Mouse (Mus musculus) midbrain, embryonic 14.5 days (tissue): ENCODE data around the gene Wasl. TPM values are rescaled to one million over a fixed set of nuclear protein-coding genes. Genes with fewer than 3 reads are reported as not detected.
A peak's percentile ranks its signal among the peaks of the same experiment; 100 is the strongest.

Experiments used
- ATAC-seq: fragments of 200-750 bp; cut with Nextera tagmentation; 2 replicates; pipeline ENCODE4 v1.8.0; 2017; ENCODE audit warnings: moderate number of reproducible peaks, moderate library complexity; ENCODE audit not compliant: low FRiP score, low TSS enrichment
- DNase-seq: peaks from one replicate; pipeline ENCODE4 v3.0.0-alpha.2; 2015
- H3K27ac ChIP-seq: fragments of 300-500 bp; sonication (generic); replicated peaks from 2 replicates; pipeline ENCODE4 v1.5.1; 2014; ENCODE audit warnings: mild to moderate bottlenecking, low read depth, low read length, moderate library complexity
- H3K27me3 ChIP-seq: fragments of 300-500 bp; sonication (generic); 2 replicates; pipeline ENCODE4 v1.6.1; 2014; ENCODE audit warnings: low read length, control low read depth, mixed read lengths; ENCODE audit not compliant: control insufficient read depth, insufficient read depth
- H3K36me3 ChIP-seq: fragments of 300-500 bp; sonication (generic); 2 replicates; pipeline ENCODE4 v1.6.1; 2014; ENCODE audit warnings: low read length, control low read depth; ENCODE audit not compliant: control insufficient read depth, insufficient read depth
- H3K4me1 ChIP-seq: fragments of 300-500 bp; sonication (generic); 2 replicates; pipeline ENCODE4 v1.6.1; 2014; ENCODE audit warnings: mild to moderate bottlenecking, antibody characterized with exemption, low read length, control low read depth; ENCODE audit not compliant: control insufficient read depth, insufficient read depth
- H3K4me2 ChIP-seq: fragments of 300-500 bp; sonication (generic); 2 replicates; pipeline ENCODE4 v1.6.1; 2014; ENCODE audit warnings: mild to moderate bottlenecking, low read length, moderate library complexity
- H3K4me3 ChIP-seq: fragments of 300-500 bp; sonication (generic); replicated peaks from 2 replicates; pipeline ENCODE4 v1.5.1; 2014; ENCODE audit warnings: low read depth, low read length
- H3K9ac ChIP-seq: fragments of 300-500 bp; sonication (generic); replicated peaks from 2 replicates; pipeline ENCODE4 v1.6.1; 2014; ENCODE audit warnings: mild to moderate bottlenecking, low read length, moderate library complexity
- H3K9me3 ChIP-seq: fragments of 300-500 bp; sonication (generic); 2 replicates; pipeline ENCODE4 v1.6.1; 2016; ENCODE audit warnings: low read length, control low read depth, mixed read lengths; ENCODE audit not compliant: control insufficient read depth
- whole genome bisulfite sequencing: fragments of 180-500 bp; shearing (Covaris S2); extraction: QIAGEN DNeasy Blood & Tissue Kit; methylation state at CpG from one replicate; pipeline ENCODE4 v1.1.7; 2014; 5-methylcytosine and 5-hydroxymethylcytosine counted together
- polyA plus RNA-seq: library from polyadenylated mRNA; unstranded; fragments of >200 nt; fragmentation: Nextera tagmentation; extraction: Ambion mirVana; gene quantifications from 2 replicates; pipeline ENCODE4 v1.2.1, GENCODE M21; 2014

Wasl gene
- polyA plus RNA-seq, 1 experiment from 2014 or later, result 53.1 TPM

DNA sequence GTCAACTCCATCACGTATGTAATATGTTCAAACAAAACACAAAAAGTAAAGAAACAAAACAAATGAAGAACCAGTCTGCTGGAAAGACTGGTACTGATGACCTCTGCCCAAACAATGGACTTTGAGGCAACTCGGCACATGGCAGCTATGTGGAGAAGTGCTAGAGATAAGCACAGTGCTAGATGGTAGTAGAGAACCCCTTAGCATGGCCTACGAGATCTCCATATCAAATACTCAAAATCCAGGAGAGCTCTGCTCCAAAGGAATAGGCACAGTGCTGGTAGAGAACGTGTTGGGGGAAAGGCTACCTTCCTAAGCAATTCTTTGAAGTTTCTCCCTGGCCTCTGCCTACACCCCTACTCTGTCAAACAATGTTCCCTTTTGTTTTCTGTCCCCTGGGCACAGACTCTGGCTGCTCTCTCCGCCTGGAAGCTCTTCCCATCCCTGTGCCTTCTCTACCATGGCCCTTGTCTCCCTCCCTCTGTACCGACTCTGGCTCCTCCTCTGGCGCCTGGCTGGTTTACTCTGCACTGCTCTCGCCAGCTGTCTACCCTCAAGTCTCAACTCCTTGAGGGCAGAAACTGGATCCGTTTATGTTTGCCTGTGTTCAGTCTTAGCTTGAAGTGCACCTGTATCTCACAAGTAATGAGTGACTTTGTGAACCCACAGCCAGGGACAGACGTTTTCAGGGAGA is 73.1 kb downstream of the Wasl start:
- no peaks in the 10 kb centered on the region for H3K9me3 ChIP-seq
- no peak overlapping the region for H3K4me2 ChIP-seq
- no peaks in the 10 kb centered on the region for H3K4me1 ChIP-seq
- H3K27me3 ChIP-seq, result no peaks in the 10 kb centered on the region
- no peaks in the 10 kb centered on the region for H3K36me3 ChIP-seq
- no peak overlapping the region for H3K4me3 ChIP-seq
- DNase-seq (no peak), ATAC-seq (no peak)
- WGBS, result 49% methylated on average over 10 of the region's 10 CpGs
- no peak overlapping the region for H3K27ac ChIP-seq
- H3K9ac ChIP-seq, result no peak overlapping the region

DNA sequence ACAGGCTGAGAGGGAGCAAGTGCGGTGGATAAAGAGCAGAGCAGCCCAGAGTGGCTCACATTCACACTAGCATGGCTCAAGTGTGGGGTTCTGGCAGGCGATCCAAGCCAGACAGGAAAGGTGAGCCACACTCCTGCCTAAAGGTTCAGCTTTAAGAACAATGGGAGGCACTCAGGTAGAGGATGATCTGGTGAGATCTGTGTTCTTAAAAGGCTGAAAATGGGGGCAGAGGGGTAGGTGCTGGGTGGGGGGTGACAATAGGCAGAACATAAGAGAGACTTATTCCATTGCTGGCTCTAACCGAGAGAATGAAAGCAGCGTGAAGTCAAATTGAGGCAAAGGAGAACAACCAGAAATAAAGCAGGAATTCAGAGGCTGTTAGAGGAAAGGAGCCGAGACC is 74.5 kb downstream of the Wasl start:
- DNase-seq (no peak), ATAC-seq (no peak)
- Histone ChIP-seq H3K4me3 (no peak overlapping the region), H3K9me3 (no peaks in the 10 kb centered on the region), H3K4me1 (no peaks in the 10 kb centered on the region), H3K36me3 (no peaks in the 10 kb centered on the region), H3K4me2 (no peak overlapping the region), H3K9ac (no peak overlapping the region), H3K27me3 (no peaks in the 10 kb centered on the region), H3K27ac (no peak overlapping the region)
- 87% methylated on average over 5 of the region's 5 CpGs for WGBS

DNA sequence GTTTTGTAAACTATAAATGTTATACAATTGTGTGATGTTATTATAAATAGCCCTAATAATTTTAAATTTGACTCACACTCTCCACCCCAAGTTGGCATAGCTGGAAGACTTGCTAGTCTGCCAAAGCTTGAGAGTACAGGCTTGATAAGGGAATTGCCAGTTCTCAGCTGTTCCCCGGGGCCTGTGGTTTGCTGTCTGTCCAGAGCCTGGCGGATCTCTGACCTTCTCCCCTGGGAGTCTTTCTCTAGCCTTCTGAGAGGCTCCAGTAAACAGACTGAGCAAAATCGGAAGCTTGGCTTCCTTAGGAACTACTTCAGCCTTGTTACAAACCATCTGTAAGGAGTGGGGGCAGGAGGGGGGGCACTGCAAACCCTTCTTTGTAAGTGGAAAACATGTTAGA is 77.9 kb downstream of the Wasl start:
- no peaks in the 10 kb centered on the region for H3K4me1 ChIP-seq
- no peak overlapping the region for H3K9ac ChIP-seq
- H3K4me2 ChIP-seq, result no peak overlapping the region
- peak; percentile 9 for DNase-seq
- no peaks in the 10 kb centered on the region for H3K9me3 ChIP-seq
- H3K27ac ChIP-seq, result no peak overlapping the region
- no peak for ATAC-seq
- no peak overlapping the region for H3K4me3 ChIP-seq
- H3K27me3 ChIP-seq, result no peaks in the 10 kb centered on the region
- 50% methylated on average over 3 of the region's 3 CpGs for WGBS
- no peaks in the 10 kb centered on the region for H3K36me3 ChIP-seq

DNA sequence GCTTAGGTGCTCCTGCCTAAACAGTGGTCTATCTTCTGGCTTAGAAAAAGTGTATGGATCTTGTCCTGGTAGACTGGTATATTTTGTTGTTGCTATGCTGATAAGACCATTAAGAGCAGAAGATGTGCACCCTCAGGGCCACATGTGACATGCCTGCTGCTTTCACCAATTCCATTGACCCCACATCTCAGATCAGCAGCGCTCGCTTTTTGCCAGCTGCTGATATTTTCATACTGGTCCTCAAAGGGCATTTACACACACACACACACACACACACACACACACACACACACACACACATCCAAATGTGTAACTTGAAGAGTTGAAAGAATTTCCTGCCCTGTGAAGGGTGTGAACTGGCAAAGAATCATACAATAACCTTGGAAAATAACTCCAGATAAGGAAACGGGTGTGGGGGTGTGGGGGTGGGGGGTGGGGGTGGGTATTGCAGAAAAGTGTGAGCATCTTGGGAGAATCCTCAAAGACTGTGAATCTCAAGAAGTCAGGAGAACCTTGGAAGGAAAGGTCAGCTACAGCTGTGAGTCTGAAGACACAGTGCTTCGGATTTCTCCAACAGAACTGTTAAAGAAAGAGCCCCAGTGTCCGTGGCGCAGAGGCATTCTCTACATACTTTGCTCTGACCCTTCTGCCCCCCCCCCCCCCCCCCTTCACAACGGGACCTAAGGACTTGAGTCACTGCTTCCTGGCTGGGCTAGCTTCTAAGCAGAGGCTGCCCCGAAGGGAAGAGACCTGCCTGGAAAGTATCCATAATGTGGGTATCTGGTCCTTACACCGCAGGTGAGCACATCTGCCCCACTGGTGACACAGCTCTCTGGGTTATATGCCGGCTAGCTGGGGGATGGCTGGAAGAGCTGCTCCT is 79.1 kb downstream of the Wasl start:
- Histone ChIP-seq H3K27ac (no peak overlapping the region), H3K4me2 (no peak overlapping the region), H3K9me3 (no peaks in the 10 kb centered on the region), H3K4me1 (no peaks in the 10 kb centered on the region), H3K4me3 (no peak overlapping the region), H3K27me3 (no peaks in the 10 kb centered on the region), H3K36me3 (no peaks in the 10 kb centered on the region), H3K9ac (no peak overlapping the region)
- DNase-seq (no peak), ATAC-seq (no peak)
- WGBS, result 68% methylated on average over 10 of the region's 10 CpGs

DNA sequence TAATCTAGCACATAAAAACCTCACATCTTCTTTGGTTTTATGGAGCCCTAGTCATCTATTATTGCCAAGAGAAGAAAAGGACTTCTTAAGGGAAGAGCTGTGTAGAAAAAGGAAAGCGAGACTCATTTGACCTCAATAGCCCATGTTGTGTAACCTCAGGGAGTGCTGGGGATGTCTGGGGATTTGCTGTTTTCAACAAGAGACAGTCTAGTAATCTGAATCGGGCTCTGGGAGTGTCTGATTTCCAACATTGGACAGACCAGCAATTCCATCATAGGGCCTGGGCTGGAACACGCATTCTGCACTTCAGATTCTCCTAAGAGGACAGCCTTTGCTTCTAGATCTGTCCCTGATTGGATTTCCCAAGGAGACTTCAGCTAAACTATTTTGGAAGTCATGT is 81.4 kb downstream of the Wasl start:
- Histone ChIP-seq H3K4me1 (no peaks in the 10 kb centered on the region), H3K9me3 (no peaks in the 10 kb centered on the region), H3K4me2 (no peak overlapping the region), H3K27ac (no peak overlapping the region), H3K4me3 (no peak overlapping the region), H3K36me3 (no peaks in the 10 kb centered on the region), H3K9ac (no peak overlapping the region), H3K27me3 (no peaks in the 10 kb centered on the region)
- no peak for ATAC-seq
- 82% methylated on average over 3 of the region's 3 CpGs for WGBS
- no peak for DNase-seq

- H3K27me3 ChIP-seq, result no peaks in the 10 kb centered on the region
- no peak for DNase-seq
- H3K4me2 ChIP-seq, result no peak overlapping the region
- no peaks in the 10 kb centered on the region for H3K4me1 ChIP-seq
- H3K4me3 ChIP-seq, result no peak overlapping the region
- no peaks in the 10 kb centered on the region for H3K36me3 ChIP-seq
- no peaks in the 10 kb centered on the region for H3K9me3 ChIP-seq
- no peak for ATAC-seq
- H3K27ac ChIP-seq, result no peak overlapping the region
- no peak overlapping the region for H3K9ac ChIP-seq
Measured at GRCm38 (mm10) chr6:24573319-24573718, 91.5 kb downstream of the Wasl start.

DNA sequence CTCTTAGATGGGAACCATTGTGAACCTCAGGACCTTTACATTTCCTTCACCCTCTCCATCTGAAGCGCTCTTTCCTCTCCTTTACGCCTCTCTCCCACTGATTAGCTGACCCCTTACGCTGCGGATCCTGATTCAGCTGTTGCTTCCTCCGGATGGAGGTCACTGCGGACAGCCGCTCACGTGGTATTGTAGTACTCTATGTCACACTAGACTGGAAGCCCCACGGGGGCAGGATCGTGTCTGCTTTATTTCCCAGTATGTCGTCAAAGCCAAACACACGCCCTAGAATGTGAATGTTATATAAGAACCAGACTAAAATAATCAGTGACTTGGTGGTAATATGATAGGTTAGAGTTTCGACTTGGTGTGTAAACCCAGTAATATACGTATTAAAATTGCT is 92.4 kb downstream of the Wasl start:
- H3K9ac ChIP-seq, result no peak overlapping the region
- no peaks in the 10 kb centered on the region for H3K27me3 ChIP-seq
- no peak overlapping the region for H3K27ac ChIP-seq
- H3K36me3 ChIP-seq, result no peaks in the 10 kb centered on the region
- no peaks in the 10 kb centered on the region for H3K4me1 ChIP-seq
- WGBS, result 94% methylated on average over 14 of the region's 14 CpGs
- no peaks in the 10 kb centered on the region for H3K9me3 ChIP-seq
- H3K4me2 ChIP-seq, result no peak overlapping the region
- no peak overlapping the region for H3K4me3 ChIP-seq
- no peak for DNase-seq
- no peak for ATAC-seq

GRCm38 (mm10) chr6:24571126-24571525 is 93.7 kb downstream of the Wasl start:
- no peak for DNase-seq
- ATAC-seq, result no peak
- Histone ChIP-seq H3K27ac (no peak overlapping the region), H3K9me3 (no peaks in the 10 kb centered on the region), H3K4me1 (no peaks in the 10 kb centered on the region), H3K9ac (no peak overlapping the region), H3K27me3 (no peaks in the 10 kb centered on the region), H3K4me3 (no peak overlapping the region), H3K4me2 (no peak overlapping the region), H3K36me3 (no peaks in the 10 kb centered on the region)
- WGBS, result 84% methylated on average over 6 of the region's 6 CpGs

DNA sequence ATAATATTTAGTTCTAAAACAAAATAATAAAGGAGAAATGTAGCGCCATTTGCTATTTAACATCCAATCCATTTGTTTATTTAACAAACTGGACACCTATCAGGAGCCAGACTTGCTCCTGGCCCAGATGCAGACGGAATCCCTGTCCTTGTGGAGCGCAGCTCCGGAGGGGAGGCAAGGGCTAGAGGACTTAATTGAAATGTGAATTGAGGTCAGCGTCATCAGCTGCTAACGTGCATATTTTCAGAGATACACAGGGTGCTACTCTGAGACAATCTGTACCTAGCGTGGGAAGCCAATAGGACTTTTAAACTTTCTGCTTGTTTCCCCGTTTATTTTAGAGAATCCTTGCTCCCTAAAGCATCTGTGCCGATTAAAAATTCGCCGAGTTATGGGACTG is 94.5 kb downstream of the Wasl start:
- Histone ChIP-seq H3K4me3 (no peak overlapping the region), H3K27ac (no peak overlapping the region), H3K27me3 (no peaks in the 10 kb centered on the region), H3K36me3 (no peaks in the 10 kb centered on the region), H3K9ac (no peak overlapping the region), H3K4me2 (no peak overlapping the region), H3K4me1 (no peaks in the 10 kb centered on the region), H3K9me3 (no peaks in the 10 kb centered on the region)
- ATAC-seq (no peak), DNase-seq (no peak)
- 74% methylated on average over 11 of the region's 11 CpGs for WGBS
